Mouse (Mus musculus) liver, postnatal 0 days (tissue): Measurements from ENCODE around the gene Il6st.

Experiments used
- CTCF ChIP-seq: sonication (generic); IDR thresholded peaks from 2 replicates; pipeline ENCODE4 v1.5.1; 2016; ENCODE audit warnings: antibody characterized with exemption, low read depth
- EP300 ChIP-seq: IDR thresholded peaks from 2 replicates; pipeline ENCODE4 v1.6.1; 2016; ENCODE audit warnings: antibody characterized with exemption, low read depth, mild to moderate bottlenecking

- TF ChIP-seq CTCF: no peak
- TF ChIP-seq EP300: no peak
These were observed 58.4 kb downstream of the Il6st start for GRCm38 (mm10) chr13:112522261-112522660.
